Mouse (Mus musculus) heart, adult 2 months (tissue): Measurements from ENCODE around the gene Bend5.

Experiments
- CTCF ChIP-seq: fragments of 200-600 bp; IDR thresholded peaks from 2 replicates; pipeline ENCODE4 v1.8.1; 2022; ENCODE audit warnings: antibody characterized with exemption, mild to moderate bottlenecking, moderate library complexity
- POLR2A ChIP-seq: fragments of 200-500 bp; IDR thresholded peaks from 2 replicates; pipeline ENCODE4 v1.6.1; 2011; ENCODE audit warnings: mild to moderate bottlenecking, low read depth, low read length, control low read depth; ENCODE audit not compliant: insufficient read depth

DNA sequence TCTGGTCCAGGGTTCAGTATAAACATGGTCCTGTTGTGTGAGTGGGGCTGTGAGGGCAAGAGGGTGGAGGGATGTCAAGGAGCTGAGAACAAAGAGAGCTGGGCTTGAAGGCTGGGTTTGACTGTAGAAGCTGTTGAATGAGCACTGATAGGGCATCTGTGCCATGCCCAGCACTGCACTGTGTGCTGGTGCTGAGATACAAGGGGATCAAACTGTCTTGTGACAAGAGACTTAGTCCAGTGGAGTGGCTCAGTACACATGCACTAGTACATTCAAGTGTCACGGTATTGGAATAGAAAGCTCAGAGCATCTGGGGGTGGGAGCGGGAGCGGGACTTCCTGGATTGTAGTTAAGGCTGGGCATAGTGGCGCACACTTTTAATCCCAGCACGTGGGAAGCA, 71.4 kb downstream of the Bend5 start:
- TF ChIP-seq POLR2A = no peak
- TF ChIP-seq CTCF = no peak
